Mouse (Mus musculus): ENCODE measurements at regions not wholly inside any gene's neighbourhood (a gene's known extent, or its start where the extent isn't known, plus 50 kb on each side); places are given as distances from the start of the nearest gene placed in this dataset.

DNA sequence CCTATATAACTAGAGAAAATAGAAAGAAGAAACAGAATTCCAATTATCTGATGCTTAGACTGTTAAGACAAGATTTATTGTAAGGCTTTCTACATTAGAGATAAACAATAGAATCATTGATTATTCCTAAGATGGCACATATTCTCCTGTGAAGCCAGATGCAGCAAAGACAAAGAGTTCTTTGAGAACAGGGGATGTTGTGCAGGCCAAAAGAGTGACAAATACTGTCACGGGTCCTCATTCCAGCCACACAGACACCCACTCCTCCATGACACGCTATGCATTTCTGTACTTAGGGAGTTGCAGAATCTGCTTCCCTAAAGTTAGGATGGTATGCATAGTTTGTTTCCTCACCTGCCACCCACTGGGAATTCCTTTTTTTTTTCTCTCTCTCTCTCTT lies 245.2 kb downstream of the Sv2b start:
- peak; percentile 89 for ATAC-seq (ENCODE audit: low TSS enrichment)

DNA sequence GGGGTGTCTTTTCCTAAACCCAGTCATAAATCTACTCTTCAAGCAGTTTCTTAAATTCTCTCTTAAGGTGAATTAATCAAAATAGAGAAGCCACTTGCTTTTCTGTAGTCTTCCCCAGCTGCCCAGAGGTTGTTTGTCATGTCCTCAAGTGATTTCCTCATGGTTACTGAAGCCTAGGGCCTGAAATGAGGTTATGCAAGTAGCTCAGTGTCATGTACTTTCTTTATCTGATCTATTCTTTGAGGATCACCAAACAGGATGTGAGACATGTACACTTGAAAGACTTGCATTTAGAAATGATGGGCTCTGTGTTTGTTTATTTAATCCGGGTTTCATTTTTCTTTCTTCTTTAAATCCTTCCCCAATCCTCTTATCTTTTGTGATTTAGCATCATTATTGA lies 258.8 kb downstream of the Sv2b start:
- no peak for ATAC-seq (ENCODE audit: low TSS enrichment)

DNA sequence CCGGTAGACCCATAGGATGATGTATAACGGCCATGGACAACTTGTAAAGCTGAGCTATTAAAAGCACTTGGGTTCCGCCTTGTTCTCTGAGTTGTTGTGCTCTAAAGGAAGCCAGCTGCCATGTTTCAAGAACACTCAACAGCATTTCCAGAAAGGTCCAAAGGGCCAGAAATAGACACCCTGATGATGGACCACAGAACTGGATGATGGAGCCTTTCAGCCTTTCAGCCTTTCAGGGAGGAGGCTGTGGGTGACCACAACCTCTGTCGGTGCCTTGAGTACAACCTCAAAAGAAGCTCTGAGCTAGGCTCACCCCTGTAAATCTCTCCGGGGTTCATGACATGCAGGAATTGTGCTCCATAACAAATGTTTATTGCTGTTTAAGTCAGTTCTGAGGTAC lies 259.3 kb downstream of the Sv2b start:
- no peak for ATAC-seq (ENCODE audit: low TSS enrichment)

DNA sequence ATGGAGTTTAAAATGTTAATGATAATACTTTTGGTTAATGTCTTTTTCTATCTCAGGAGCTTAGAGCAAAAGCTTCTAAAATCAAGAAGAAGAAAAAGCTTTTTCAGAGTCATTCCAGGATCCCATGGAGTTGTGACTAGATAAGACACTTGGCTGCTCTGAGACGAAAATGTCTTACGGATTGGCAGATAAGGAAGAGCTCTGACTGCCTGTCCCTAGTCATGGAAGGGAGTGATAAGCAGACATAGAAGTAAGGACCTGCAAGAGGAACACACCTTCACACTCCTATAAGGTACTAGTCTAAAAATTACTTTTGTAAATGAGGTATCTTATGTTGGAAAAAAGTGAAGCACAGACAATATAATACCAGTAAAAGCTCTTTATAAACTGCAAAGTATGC lies 260.2 kb downstream of the Sv2b start:
- no peak for ATAC-seq (ENCODE audit: low TSS enrichment)

DNA sequence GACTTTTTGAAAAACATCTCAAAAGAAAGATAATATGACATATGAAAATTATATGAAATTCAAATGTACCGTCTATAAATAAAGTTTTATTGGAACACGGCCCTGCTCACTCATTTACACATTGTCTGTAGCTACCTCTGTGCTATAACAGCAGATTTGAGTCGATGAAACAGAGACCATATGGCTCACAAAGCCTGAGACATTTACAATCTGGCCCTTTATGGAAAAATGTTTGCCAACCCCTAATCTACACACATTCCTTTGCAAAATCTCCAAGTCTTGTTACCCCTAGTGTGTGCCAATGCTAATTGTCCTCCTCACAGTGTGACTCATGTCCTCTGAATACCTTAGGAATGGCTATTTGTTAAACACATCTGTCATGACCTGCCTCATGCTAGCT lies 261.2 kb downstream of the Sv2b start:
- no peak for ATAC-seq (ENCODE audit: low TSS enrichment)

DNA sequence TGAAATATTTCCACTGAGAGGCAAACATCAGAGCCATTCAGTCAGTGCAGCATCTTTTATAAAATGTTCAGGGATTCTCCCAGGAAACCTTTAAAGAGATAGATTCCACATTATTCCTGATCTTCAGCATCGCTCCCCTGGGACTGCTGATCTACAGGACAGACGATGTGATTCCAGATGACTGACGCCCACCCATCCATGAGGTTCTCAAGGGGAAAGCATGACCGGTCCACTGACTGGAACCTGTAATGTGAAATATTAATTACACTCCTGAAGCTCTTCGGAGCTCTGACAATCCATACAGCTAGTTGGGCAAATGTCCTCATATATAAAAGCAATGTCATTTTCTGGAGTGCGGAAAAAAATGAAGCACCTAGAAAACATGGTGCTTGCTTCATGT lies 268.2 kb downstream of the Sv2b start:
- no peak for ATAC-seq (ENCODE audit: low TSS enrichment)

DNA sequence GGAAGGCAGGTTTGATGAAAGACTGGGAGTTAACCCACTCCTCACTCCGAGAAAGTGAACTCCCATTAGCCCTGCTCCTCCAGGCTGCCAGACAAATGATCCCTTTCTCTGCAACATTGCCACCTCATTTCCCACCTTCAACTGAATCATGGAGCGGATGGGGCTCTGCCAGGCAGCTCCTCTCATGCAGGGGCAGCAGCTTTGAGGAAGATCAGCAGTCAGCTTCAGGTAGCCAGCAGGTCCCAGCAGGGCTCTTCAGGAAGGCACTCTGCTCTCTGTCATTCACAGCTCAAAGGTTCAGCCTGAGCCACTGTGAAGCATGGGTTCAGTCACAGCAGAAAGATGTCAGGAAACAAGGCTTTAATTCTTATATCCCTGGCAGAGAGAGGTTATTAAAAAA lies 282.9 kb downstream of the Sv2b start:
- ATAC-seq (ENCODE audit: low TSS enrichment): no peak

DNA sequence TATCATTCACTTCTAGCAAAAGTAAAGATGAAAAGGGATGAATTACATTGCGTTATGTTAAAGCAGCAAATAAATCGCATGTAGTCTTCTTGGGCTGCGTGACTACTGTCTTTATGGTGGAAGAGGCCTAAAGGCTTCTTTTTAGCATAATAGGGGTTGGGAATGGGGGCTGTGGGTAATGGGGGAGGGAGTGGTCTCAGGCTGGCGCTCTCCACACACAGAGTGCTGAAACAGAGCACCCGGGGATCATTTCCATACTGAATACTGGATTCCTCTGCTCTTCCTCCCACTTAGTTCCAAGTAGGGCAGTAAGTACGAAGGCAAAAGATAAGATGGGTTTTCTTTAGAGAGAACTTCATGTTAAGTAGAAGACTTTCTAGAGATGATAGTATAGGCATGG lies 287.1 kb downstream of the Sv2b start:
- ATAC-seq (ENCODE audit: low TSS enrichment): no peak

DNA sequence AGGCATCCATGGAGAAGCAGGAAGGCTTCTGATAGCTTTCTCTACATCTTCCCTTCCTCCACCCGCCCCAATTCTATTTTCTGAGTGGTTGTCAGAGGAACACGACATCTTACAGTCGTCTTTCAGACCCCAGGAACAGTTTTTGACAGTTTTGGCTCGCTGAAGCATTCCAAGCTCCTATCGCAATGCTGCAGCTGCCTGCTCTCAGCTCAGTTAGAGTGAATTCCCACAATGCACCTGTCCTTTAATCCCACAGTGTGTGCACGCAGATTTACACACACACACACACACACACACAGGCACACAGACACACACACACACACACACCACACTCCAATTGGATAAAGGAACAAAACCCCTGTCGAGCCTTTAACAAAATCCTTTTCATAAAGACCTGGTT lies 290.4 kb downstream of the Sv2b start:
- ATAC-seq (ENCODE audit: low TSS enrichment): no peak

DNA sequence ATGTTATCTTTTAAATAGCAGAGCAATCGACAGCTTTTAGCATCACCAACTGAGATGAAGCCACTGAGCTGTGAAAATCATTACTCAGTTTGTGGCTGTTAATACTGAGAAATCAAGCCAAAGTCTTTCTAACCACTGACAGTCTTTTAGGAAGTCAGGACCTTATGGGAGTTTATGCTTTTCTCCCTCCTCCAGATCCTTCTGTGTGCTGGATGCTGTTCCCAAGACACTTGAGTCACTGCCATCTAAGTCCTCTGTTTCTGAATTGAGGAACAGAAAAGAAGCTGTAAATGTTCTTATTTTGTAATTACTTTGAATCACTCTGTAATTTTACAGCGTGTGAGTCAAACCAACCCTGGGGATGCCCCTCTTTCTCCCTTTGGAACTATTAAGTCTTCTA lies 300.6 kb downstream of the Sv2b start:
- ATAC-seq (ENCODE audit: low TSS enrichment): peak; percentile 64

DNA sequence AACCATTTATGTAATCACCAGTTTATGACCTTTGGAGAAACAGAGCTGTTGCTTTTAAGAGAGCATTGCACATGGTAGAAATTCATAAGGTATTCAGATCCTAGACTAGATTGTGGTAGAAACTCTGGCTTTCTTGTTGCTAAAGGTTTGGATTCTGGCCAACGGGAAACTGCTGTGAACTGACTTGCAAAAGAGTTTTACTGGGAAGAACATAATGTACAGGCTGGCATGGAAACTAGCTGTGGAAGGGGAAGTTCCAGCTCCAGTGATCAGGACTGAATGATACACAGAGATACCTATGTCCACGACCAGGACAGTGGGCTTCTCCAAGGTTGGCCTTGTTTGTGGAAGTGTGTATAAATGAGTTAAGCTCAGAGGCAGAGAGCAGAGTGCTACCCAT lies 318.9 kb downstream of the Sv2b start:
- ATAC-seq (ENCODE audit: low TSS enrichment): peak; percentile 78

DNA sequence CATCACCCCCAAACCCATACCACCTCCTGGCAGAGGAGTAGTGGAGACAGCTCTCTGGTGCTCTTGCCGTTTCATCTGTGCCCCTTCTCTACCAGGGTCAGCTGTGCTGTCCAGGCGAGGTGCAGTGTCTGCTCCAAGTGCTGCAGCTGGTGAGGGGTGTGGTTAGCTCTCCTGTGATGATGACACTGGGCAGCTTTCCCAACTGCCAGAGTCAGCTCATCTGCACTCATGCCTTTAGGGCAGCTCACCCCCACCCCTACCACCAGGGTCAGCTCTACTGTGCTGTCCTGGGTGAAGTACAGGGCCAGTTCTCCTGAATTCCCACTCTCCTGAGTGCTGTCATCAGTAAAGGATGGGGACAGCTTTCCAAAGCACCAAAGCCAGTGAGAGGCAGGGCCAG lies 329.6 kb downstream of the Sv2b start:
- ATAC-seq (ENCODE audit: low TSS enrichment): no peak

DNA sequence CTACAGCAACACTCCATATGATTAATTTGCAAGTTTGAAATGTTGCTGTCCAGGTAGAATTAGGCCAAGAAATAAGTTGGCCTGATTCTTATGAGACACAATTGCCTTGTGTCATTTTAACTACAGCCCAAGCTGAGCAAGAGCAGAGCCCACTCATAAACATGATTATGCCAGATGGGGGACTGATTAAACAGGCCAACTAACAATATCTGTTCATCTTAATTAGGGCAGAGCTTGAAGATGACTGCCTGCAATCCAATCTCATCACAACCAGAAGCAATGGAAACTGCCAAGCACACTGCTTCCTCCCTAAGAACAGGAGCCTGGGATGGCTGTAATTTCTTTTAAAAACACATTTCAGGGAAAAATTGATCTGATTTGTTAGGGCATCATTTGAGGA lies 333.1 kb downstream of the Sv2b start:
- ATAC-seq (ENCODE audit: low TSS enrichment): no peak

DNA sequence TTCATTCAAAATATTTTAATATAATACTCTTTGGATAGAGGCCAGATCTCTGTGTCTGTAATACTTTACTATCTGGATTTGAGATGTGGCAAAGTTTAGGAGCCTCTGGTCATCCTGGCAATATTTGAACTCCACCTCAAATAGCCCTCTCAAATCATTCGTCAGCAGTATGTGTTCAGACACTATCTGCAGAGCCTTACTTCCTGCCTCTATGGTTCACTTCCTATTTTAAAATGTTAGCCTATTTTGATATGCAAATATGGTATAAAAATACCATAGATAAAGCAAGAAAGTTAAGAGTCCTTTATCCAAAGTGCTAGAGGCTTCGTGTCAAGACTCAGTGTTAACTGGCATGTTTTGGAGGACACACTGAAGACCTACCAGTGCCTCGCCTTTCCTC lies 334.6 kb downstream of the Sv2b start:
- ATAC-seq (ENCODE audit: low TSS enrichment): no peak

DNA sequence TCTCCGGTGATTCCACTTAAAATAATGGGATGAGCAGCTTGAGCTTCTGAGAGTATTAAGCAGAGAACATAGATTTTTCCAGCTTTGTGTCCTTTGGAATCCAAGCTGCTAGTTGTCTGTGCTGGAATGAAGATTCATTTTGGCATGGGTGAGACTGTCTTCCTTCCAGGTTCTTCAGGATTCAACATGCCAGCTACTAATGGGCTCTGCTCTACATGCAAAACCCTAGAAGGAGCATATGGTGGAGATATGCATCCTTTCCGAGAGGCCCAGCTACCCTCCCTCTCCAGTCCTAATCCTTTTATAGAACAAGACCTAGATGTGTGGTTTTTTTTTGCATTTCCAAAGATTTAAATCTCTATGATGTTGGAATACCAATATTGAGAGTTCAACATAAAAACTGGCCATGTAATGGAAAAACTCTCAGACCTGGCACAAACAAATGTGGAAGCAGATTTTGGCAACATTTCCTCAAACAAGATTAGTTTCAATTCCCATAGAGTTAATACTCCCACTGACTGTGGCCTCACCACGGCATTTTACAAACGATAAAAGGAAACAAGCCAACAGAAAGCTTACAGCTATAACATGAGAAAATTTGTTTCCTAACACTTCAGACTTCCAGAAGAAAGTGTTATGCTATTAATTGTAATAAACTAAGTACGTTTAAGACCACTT lies 364.5 kb downstream of the Sv2b start:
- ATAC-seq (ENCODE audit: low TSS enrichment): peak; percentile 59; the same call in 1 of the 2 replicates

DNA sequence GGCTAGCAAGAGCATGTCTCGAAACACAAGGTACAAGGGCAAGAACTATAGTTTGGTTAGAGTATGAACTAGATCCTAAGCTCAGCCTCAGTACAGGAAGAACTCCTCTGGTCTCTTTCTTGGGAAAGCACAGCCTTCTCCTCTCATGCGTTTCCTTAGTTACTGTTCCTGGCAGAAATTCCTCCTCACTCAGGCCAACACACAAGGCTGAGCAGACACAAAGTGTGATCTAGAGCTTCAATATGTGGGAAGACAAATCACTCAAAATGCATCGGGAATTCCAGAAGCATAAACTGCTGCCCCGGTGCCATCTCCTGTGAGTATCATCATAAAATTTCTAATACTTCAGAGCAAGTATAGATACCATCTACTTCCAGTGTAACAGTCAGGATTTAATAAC lies 366.1 kb downstream of the Sv2b start:
- peak; percentile 99 for ATAC-seq (ENCODE audit: low TSS enrichment)

DNA sequence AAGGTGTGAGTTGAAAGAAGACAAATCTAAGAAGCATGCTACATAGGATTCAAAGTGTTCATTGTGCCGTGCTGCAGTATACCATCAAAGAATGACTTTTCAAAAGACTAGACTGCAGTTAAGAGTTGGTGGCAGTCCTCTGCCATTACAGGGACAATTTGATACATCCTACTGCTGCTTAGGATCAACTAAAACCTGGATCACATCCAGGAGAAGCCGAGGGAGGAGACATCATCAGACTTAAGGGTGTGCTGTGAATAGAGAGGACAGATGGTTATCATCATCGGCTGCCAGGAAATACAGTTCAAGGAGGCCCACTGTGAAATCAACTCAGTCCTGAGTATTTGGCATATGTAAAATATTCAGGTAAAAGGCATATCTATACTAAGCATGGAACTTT lies 366.9 kb downstream of the Sv2b start:
- ATAC-seq (ENCODE audit: low TSS enrichment): no peak

DNA sequence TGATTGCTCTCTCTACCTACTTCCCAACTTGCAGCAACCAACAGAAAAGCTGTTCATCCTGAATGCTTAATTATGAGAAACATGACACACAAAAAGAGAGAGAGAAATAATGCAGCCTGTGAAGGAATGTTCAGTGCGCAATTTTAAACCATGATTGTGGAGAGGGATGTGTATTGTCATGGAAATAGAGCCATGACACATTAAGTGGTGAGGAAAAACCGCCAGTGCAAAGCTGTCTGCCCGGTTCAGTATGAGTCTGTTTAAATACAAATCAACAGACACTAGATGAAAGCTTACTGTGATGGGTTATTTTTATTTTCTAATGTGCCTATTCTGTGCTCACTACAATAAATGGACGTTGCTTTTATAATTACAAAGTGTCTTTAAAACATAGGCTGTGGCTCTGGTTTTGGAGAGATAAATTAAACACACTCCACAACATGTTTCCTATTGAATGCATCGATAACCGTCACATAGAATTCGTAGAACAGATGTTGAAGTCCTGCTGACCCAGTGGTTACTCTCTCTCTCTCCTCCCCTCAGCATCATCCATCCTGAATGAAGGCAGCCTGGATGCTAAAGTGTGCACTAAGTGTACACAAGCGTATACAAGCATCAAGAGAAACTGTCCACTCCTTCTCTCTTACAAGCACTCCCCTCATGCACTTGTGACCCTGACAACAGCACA lies 374.7 kb upstream of the Slco3a1 start:
- no peak for ATAC-seq (ENCODE audit: low TSS enrichment)

DNA sequence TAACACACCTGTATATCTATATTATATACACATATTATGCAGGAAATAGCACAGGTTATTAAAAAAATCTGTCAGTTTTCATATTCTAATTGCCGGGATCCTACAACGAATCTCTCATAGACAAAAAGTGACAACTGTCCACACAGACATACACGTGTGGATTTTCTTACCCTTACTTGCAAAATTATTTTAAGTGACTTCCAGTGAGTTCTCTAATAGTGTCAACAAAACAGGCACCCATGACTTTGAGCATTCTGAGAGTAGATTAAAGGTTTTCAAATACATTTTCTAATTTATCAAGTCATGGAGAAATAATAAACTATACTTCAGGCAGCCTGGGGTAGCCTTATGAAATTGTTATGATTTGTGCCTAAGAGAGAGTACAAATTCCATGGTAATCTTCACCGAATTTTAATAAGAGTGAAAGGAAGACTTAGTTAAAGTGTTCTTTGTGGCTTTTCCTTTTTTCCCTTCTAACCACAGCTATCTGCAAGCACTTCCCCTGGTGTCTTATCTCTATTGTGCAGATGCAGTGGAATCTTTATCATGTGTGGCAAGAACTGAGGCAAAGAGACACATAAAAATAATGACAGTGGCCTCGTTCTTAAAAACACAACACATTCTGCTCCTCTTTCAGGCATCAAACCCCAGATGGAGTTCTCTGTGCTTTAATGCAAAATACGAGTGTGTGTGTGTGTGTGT lies 373.8 kb upstream of the Slco3a1 start:
- no peak for ATAC-seq (ENCODE audit: low TSS enrichment)

DNA sequence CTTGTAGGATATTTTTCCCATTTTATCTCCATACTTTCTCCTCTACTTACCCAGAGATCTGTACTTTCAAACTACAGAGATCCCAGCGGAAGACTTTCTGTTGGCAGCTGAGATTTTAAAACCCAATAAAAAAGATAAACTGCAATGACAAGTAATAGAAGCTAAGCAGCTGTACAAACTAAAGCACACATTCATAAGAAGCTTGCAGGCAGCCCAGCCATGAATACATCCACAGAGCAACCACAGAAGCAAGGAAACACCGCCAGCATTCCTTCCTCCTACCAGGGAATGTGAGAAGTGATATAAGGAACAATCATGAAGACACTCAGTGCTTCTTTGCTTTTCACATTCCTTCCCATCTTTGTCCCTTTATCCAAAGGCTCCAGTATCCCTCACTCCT lies 372.1 kb upstream of the Slco3a1 start:
- ATAC-seq (ENCODE audit: low TSS enrichment): no peak

DNA sequence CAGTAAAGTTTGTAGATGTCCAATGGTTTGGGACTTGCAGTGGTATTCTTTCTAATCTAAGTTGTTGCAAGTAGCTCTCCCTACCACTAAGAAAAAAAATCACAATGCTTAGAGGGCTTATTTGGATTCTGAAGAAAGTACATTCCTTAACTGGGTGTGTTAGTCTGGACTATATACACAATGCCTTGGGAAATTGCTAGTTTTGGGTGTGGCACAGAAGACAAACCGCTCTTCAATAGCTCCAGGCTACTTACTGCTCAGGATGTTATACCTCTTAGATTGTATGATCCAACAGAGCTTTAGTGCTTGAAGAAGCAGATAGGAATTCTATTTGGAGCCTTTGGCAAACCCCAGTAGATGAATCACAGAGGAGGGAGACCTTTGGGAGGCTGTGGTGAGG lies 369.6 kb upstream of the Slco3a1 start:
- ATAC-seq (ENCODE audit: low TSS enrichment): no peak

DNA sequence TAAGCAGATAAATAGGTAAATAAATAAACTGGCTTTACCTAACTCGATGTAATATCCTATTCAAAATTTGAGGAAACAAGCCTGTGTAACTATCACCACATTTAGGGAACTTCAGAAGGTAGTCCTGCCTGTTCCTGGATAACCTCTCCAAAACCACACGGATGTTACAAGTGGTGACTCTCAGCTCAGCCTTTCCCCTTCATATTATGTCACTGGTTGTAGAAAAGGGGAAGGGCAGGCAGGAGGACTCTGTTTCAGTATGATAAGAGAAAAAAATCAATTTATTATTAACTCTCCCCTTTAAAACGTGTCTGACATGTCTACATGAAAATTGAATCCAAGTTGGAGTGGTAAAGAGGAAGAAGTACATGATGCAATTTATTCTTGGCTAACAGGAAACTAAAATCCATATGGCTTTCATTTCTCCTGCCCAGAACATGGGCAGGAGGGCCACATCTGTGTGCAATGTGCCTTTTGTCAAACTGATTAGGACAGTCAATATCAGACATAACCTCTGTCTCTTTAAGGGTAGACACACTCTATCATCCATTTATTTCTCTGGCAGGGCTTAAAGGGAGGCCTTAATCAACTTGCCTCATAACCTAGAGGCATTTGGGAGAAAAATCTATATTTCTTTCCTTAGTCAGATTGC lies 353.9 kb upstream of the Slco3a1 start:
- ATAC-seq (ENCODE audit: low TSS enrichment): no peak

DNA sequence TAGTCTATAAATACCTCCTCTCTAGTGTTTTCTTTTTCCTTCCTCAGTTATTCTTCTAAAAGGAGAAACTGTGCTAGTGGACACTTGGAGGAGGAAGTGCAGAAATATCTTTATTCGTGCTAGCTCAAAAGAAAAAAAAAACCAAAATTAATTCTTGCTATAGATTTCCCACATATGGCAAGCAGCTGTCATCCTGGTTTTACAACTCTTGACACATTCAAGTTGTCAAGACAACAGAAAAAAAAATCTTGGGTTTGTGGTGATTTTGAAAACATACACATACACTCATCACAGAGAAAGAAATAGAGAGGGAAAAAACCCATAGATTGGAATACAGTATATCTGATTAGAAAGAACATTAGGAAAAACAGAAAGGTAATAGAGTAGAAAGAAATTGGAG lies 352.8 kb upstream of the Slco3a1 start:
- ATAC-seq (ENCODE audit: low TSS enrichment): no peak

Data from frontal cortex, adult (tissue).